Mouse (Mus musculus): ENCODE measurements around the gene Lrrc20. TPM values are rescaled to one million over a fixed set of nuclear protein-coding genes. Genes with fewer than 3 reads are reported as not detected.

The Lrrc20 gene
- total RNA-seq, 4 experiments from 2014 or later = 18.8 to 22.2 (median 20.4) TPM

DNA sequence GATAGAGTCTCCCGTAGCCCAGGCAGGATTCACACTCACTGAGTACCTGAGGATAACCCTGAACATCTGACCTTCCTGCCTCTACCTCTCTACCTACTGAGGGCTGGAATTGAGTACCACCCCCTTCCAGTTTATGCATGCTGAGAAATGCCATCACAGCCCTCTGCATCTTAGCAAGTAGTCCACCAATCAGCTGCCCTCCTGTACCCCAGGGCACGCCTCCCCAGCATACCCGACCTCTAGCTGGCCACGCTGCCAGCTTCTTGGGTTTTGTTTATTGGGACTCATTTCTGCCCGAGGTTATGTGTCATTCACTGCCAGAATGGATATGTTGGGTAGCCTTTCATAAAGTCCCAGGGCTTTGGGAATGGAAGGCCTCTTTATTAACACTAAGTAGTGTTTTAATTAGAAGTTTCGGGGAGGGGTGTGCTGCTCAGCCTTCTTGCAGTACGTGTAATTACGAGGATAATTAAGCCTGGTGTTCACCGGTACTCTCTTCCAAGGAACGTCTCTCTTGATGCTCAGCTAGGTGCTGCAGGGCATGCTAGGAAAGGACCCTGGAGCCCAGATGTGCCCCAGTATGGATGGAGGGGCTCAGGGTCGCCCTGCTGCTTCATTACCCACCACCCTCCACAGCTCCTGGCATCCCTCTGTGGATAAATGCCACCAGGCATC, 36.8 kb downstream of the Lrrc20 start:
- no peak for DNase-seq (ENCODE audit: low spot score in 2 of 2)

DNA sequence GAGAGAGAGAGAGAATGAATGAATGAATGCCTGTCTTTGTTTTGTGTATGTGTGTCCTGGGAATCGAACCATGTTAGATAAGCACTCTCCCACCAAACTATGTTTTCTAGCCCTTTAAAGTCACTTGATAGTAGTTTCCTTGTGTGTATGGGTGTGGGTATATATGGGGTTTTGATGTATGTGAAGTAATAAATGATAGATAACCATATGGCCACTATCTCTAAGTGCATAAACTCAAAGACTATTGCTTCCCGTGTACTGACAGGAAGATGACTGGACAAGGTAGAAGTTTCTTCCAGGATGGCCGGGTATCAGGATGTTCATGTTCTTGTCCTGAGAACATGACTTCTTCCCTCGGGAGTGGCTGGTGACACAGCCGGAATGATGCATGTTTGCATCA, 41.3 kb downstream of the Lrrc20 start:
- DNase-seq (ENCODE audit: low spot score in 2 of 2) = no peak

DNA sequence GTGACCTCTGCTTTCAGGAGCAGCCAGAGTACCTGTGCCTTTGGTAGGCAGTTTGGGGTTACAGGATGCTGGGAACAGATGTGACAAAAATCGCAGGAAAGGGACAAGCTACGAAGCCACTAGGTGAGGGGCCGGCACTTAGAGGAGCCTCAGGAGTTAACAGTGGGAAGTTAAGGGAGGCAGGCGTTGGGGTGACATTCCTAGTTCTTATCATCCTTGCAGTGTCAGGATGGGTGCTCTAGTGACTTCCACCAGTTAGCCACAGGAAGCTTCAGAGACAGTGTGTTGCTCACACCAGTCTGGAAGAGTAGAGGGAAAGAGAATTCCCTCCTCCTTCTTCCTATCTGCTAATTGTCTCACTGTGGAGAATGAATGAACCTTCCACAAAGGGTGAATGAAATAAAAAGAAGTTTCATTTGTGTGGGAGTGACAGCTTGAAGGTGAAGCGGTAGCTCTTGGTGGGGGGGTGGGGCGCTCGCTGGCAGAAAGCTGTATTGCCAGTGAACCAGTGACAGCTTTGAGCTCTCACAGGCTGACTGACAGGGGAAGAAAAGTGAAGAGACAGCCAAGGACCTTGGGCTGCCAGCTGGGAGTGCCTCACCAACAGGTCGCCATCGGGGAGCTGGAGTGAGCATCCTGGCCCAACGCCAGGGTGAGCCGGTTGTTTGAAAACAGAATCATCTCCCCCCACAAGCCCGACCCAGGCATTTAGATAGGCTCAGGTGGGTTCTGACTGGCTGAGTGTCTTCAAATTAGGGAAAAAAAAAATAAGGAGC, 41.9 kb downstream of the Lrrc20 start:
- no peak for DNase-seq (ENCODE audit: low spot score in 2 of 2)

DNA sequence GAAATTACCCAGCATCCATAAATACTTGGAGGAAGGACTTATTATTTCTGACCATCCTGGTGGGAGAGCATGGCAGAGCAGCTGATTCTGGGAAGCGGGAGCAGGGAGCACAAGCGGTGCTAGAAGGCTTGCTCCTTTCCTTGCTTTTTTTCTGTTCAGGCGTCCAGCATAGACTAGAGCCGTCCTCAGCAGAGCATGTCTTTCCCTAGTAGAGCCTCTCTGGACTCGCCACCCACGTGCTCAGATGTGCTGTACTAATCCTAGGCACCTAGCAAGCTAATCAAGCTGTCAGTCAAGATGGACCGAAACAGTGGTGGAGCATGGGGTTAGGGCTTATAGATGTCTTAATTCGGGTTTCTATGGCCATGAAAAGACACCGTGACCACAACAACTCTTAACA, 42.7 kb downstream of the Lrrc20 start:
- no peak for DNase-seq (ENCODE audit: low spot score in 2 of 2)

DNA sequence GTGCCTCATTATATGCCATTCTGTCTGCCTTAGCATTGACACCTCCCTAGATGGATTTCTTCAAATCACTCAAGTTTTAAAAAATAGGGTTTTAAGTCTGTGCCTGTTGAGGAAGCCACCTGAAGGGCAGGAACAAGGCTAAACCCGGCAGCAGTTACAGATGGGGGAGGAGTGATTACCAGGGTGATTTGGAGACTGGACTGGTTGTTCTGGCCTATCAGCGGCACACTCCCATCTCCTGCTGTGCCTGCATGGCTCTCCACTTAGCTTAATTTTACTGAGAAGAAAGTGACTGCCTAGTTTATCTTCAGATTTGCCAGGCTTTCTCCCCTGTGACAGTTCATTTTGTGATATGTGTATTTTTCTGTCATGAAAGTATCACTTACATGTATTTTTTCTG, 43.9 kb downstream of the Lrrc20 start:
- DNase-seq (ENCODE audit: low spot score in 2 of 2) = no peak

DNA sequence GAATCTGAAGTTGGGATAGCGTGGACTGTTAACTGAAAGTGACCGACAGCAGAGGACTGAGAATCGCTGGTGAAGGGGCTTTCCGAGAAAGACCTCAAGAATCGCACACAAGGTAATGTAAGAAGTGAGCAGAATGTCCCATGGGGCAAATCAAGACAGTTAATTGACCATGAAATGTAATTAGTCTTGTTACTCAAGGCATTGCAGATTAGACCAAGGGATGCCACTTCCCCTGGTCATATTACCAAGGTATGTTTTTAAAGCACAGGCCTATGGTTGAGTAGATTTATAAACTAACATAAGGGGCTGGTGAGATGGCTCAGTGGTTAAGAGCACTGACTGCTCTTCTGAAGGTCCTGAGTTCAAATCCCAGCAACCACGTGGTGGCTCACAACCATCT, 45.1 kb downstream of the Lrrc20 start:
- DNase-seq (ENCODE audit: low spot score in 2 of 2) = no peak

DNA sequence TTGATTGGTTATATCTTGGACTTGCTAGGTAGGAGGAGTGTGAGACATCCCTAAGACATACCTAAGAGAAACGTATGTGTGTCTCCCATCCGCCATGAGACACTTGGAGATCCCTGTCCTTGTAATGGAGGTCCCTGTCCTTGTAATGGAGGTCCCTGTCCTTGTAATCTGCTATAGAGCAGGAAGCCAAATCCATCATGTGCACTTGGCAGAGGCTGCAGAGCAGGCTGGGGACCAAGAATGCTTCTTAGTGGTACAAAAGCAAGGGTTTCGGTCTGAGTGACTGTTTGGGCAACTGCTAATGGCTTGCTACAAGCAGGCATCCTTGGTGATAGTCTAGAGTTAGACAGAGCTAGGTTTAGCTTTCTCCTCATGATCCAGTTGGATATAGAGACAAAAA, 55.3 kb downstream of the Lrrc20 start:
- DNase-seq (ENCODE audit: low spot score in 2 of 2) = no peak

DNA sequence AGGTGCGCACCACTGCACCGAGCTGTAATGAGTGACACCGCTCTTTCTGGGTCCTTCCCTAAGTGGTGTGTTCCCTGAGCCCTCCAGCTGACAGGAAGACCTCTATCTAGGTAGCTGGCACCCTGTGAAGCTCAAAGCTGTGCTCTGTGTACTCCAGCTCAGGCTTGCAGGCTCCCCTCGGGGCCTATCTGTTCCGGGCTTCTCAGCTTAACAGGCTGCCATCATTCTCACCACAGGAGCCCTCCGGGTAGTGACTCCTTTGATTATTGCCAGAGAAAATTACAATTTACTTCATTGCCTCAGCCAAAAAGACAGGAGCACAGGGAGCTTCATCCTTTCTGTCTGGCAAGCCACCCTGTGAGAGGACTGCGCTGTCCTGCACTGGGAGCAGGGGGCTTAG, 57.7 kb downstream of the Lrrc20 start:
- no peak for DNase-seq (ENCODE audit: low spot score in 2 of 2)

DNA sequence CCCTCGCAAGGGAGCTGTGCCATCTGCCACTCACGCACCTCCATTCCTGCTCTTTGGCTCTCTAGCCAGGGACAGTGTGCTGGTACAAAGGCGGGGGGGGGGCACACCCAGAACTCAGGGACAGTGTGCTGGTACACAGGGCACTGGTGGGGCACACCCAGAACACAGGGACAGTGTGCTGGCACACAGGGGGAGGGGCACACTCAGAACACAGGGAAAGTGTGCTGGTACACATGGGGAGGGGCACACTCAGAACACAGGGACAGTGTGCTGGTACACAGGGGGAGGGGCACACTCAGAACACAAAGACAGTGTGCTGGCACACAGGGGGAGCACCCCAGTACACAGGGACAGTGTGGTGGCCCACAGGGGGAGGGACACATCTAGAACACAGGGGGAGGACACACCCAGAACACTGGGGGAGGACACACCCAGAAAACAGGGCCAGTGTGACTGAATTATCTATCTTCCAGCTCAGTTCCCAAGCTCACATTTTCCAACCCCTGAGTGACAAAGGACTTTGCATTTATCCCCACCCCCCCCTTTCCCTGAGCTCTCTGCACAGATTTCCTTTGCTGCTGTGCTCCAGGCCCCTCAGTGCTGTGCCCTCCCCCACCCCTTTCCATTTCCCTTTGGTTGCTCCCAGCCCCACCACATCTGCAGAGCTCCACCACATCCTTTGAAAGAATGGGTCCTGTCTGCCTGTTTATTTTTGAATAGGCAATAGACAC, 58.9 kb downstream of the Lrrc20 start:
- DNase-seq (ENCODE audit: low spot score in 2 of 2) = no peak

DNA sequence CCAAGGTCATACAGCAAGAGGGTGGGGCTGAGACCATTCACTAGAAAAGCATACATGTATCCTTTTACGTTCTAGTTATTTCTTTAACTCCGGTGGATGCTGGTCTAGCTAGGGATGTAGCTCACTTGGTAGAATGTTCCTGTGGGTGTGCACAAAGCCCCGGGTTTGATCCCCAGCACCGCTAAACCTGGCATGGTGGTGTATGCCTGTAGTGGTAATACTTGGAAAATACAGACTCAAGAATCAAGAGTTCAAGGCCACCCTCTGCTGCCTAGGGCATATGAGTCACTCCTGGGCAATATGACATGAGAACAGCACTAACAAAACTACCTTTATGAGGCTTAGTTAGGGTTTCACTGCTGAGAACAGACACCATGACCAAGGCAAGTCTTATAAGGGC, 59.8 kb downstream of the Lrrc20 start:
- no peak for DNase-seq (ENCODE audit: low spot score in 2 of 2)

DNA sequence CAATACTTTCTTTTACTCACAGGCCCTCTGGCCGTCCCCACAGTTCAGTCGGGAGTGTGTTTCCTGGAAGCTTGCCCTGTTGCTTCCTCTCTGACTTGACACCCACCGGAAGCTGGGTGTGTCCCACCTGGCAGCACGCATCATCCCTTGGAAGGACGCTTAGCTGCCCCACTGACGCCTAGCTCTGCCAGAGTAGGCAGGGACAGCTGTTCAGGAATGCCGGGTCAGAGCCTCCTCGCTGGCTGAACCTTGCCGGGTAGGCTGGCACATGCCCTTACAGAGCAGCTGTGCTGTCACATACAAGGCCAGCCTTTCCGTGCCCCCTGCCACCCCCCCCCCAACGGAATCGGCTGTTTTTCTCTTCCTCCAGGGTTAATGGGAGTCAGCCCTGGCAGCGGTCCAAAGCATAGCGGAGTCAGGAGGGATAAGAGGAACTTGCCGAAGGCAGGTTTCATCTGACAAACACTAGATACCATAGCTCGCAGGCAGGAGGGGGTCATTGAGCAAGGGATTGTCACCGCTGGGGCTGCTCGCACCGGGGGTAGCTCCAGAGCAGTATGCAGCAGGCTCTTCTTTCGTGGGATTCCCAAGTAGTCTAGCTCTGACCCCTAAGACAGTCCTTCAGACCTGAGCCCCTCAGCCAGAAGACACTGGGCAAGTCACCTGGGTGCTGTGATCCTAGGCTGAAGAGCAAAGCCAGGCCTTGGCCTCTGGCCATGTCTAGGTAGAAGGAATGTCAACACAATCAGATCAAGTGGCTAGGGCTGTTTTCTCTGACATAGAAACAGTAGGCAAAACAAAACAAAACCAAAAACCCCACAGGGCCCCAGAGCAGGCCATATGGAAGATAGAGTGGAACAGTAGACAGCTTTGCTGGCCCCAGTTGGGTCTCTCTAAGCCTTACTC, 60.8 kb downstream of the Lrrc20 start:
- DNase-seq (ENCODE audit: low spot score in 2 of 2) = no peak

DNA sequence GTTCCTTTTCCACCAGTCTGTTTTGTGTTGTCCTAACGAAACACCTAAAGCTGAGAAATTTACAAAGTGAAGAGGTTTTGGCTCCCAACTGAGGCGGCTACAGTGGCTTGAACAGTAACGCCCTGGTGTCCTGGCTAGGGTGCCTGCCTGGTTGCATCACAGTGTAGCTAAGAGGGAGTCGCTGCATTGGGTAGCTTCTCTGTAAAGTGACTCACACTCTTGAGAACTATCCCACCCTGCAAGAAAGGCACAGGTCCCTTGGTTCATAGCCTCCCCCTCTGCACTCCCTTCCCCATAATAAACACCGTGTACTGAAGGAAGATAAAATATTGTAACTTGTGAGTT, 61.4 kb downstream of the Lrrc20 start:
- DNase-seq (ENCODE audit: low spot score in 2 of 2) = no peak

DNA sequence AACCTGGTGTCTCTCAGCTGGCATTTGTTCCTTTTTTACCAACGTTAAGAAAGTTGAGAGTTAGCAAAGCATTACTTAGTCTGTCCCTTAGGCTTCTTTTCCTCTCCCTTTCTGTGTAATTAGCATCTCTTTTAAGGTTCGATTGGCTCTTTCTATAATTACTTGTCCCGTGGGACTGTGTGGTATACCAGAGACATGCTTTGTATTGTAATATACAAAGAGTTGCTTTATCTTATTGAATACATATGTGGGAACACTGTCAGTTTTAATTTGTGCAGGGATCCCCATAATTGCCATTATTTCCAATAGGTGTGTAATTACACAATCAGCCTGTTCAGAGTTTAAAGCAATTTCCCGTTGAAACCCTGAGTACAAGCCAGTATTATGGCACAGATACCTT, 62.8 kb downstream of the Lrrc20 start:
- DNase-seq (ENCODE audit: low spot score in 2 of 2) = no peak

DNA sequence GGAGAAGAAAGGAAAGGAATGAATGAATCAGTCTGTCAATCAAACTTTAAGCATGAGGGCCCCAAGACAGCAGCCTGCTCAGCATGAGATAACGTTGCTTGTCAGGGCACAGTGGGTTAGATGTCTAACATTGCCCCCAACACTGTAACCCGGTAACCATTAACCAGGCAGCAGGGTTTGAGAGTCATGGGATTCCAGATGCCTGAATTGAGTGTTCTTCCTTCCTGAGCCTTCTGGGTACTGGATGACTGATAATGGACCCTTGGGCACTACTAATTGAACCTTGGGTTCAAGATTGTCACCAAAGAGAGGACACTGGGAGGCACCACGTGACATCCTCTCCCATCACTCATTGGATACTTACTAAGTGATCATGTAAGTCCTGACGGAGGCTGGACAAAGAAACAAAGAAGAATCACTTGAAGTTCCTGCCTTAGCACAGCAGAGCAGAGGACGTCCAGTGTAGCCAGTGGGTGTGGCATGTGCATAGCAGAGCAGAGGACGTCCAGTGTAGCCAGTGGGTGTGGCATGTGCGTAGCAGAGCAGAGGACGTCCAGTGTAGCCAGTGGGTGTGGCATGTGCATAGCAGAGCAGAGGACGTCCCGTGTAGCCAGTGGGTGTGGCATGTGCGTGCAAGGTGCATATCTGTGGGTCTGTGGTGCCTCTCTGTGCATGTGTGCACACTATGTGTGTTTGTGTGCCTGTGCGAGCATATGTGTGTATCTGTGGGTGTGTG, 68.7 kb downstream of the Lrrc20 start:
- DNase-seq (ENCODE audit: low spot score in 2 of 2) = no peak

DNA sequence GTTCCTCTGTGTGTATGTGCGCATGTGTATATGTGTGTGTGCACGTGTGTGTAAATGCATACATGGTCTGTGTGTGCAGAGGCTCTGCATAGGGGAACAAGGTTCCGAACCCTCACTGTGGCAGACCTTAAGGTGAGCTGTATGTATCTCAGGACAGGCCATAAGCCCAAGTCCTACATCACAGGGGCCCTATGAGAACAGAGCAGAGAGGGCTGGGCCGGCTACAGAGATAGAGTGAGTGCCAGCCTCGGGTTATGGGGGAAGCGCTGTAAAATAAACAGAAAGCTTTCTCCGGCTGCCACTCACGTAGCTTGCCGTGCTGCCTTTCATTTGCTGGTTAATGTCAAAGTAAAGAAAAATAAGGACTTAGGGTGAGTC, 69.3 kb downstream of the Lrrc20 start:
- DNase-seq (ENCODE audit: low spot score in 2 of 2) = no peak

DNA sequence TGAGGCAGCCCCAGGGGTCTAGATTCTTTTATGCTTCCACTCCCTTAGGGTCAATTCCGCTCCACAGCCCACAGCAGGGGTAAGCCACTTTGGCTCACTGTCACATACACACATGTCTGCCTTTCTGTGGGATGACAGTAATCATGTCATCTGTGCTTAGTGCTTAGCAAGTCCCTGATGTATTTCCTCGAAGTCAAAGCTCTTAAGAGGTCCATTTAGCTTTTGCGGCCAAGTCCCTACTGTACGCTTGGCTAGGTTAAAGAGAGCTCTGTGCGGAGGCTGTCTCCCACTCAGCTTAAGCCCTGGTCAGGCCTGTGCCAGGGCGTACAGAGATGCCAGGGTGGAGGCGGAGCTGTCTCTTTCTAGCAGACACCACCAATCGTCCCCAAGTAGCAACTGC, 74.5 kb downstream of the Lrrc20 start:
- no peak for DNase-seq (ENCODE audit: low spot score in 2 of 2)

DNA sequence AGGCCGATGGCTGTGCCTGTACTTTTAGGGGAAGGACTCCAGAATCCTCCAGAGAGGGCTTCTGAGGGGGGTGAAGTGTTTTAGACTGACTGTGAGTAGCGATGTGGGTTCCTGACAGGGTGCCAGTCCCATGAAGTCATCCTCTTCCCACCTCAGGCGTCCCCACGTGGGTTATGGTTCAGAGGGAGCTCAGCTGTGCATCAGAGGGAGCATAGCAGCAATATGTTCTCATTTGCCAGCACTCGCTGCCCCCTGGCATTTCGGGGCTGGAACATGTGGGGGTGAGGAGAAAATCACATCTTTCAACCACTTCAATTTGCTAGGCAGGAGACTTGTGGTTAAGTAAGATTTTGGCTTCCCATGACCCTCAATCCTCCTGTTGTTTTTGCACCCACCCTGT, 79.6 kb downstream of the Lrrc20 start:
- DNase-seq (ENCODE audit: low spot score in 2 of 2) = no peak

DNA sequence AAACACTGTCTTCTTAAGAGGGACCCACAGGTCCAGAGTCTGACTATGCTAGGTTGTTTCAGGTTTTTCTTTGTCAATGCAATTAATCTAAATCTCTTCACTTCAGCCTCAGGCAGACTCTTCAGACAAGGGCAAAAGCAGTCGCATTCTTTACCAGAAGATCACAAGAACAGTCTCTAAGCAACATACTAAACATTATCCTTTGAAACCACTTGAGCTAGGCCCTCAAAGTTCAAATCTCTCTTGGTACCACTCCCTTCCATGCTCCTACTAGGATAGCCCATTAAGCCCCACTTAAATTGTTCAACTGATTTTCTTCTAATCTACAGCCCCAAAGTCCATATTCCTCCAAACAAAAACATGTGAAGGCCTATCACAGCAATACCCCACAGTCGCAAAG, 83.0 kb downstream of the Lrrc20 start:
- no peak for DNase-seq (ENCODE audit: low spot score in 2 of 2)

DNA sequence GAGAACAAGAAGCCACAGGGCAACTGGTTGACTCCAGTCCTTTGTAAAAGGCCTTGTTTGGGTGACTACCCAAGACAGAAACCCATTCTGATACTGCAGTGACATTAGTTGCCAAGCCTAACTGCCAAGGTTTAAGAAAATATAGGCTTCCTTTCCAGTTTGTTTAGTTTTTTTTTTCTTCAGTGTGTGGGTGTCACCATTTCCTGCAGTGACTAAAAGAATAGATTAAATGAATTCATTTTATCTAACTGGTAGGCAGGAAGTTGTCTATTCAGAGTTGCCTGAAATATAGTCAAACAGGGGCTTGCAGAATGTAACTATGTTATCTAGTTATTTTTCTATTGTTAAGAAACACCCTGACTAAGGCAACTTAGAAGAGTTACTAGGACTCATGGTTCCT, 83.9 kb downstream of the Lrrc20 start:
- no peak for DNase-seq (ENCODE audit: low spot score in 2 of 2)

DNA sequence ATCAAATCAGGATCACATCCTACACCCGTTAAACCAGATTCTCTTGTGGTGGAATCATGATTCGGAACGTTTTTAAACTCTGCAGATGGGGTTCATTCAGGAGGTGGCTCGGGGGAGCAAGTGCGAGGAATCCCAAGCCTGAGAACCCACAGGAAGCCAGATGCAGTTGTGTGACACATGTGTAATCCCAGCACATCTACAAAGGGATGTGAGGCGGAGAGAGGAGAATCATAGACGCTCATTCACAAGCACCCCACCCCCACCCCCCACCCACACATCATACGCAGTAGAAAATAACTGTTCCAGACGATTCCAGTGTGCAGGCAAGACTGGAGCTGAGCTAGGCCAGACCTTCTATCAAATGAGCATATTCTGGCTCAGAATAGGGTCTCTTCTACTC, 87.9 kb downstream of the Lrrc20 start:
- peak in 1 of 2 experiments; percentile 41 for DNase-seq (ENCODE audit: low spot score in 2 of 2)

DNA sequence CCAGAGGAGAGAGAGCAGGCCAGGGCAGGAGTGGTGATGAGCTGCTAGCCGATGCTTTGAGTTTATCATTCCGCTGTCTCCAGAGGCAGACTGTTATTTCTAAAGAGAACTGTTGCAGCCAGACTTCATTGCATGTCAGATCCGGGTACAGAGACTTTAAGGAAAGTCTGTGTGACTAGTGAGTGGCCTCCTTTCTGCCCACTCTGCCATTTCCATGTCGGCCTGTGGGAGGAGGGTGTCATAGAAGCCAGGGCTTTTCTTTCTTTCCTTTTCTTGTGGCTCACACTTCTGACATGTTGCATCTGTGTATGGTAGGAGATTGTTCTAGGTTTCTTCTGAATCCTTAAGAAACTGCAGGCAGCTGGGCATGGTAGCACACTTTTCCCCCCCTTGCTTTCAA, 88.8 kb downstream of the Lrrc20 start:
- no peak for DNase-seq (ENCODE audit: low spot score in 2 of 2)

All from left cerebral cortex, adult 8-10 months (tissue).